Mouse (Mus musculus) embryonic facial prominence, embryonic 10.5 days (tissue): ENCODE measurements around the gene Gm42906. TPM values are rescaled to one million over a fixed set of nuclear protein-coding genes. Genes with fewer than 3 reads are reported as not detected.

Source experiments
- DNase-seq: peaks from one replicate; pipeline ENCODE4 v3.0.0-alpha.2; 2017; ENCODE audit warnings: low spot score
- H3K27ac ChIP-seq: fragments of 300-500 bp; sonication (generic); replicated peaks from 2 replicates; pipeline ENCODE4 v1.5.1; 2016; ENCODE audit warnings: mild to moderate bottlenecking
- H3K27me3 ChIP-seq: fragments of 300-500 bp; sonication (generic); replicated peaks from 2 replicates; pipeline ENCODE4 v1.6.1; 2016; ENCODE audit warnings: low read depth, mild to moderate bottlenecking; ENCODE audit not compliant: poor library complexity, severe bottlenecking
- H3K36me3 ChIP-seq: fragments of 300-500 bp; sonication (generic); replicated peaks from 2 replicates; pipeline ENCODE4 v1.6.1; 2016; ENCODE audit warnings: mild to moderate bottlenecking, moderate library complexity
- H3K4me1 ChIP-seq: fragments of 300-500 bp; sonication (generic); 2 replicates; pipeline ENCODE4 v1.6.1; 2016
- H3K4me3 ChIP-seq: fragments of 300-500 bp; sonication (generic); 2 replicates; pipeline ENCODE4 v1.5.1; 2016; ENCODE audit warnings: mild to moderate bottlenecking, moderate library complexity
- H3K9me3 ChIP-seq: fragments of 300-500 bp; sonication (generic); 2 replicates; pipeline ENCODE4 v1.6.1; 2016; ENCODE audit warnings: mild to moderate bottlenecking
- WGBS: fragments of 180-500 bp; shearing (Covaris S2); methylation state at CpG from one replicate; pipeline ENCODE4 v1.1.7; 2016; 5-methylcytosine and 5-hydroxymethylcytosine counted together
- polyA plus RNA-seq: library from polyadenylated mRNA; unstranded; fragments of >200 nt; fragmentation: Nextera tagmentation; extraction: Ambion mirVana; gene quantifications from 2 replicates; pipeline ENCODE4 v1.2.1, GENCODE M21; 2016

Gm42906 gene
- polyA plus RNA-seq, 1 experiment from 2014 or later = not detected

GRCm38 (mm10) chr5:151053190-151053589, 374.8 kb downstream of the Gm42906 start:
- Histone ChIP-seq H3K36me3 (peaks cover 15% of the 10 kb centered on the region), H3K4me3 (no peak overlapping the region), H3K27ac (peak overlapping the region; percentile 40), H3K27me3 (no peaks in the 10 kb centered on the region), H3K9me3 (peaks cover 4% of the 10 kb centered on the region; the same call in 1 of the 2 replicates), H3K4me1 (peaks cover 46% of the 10 kb centered on the region)
- DNase-seq = no peak
- WGBS = 88% methylated on average over 5 of the region's 5 CpGs

- DNase-seq = no peak
- Histone ChIP-seq H3K4me1 (peaks cover 48% of the 10 kb centered on the region), H3K9me3 (peaks cover 4% of the 10 kb centered on the region; the same call in 1 of the 2 replicates), H3K27me3 (no peaks in the 10 kb centered on the region), H3K36me3 (peaks cover 11% of the 10 kb centered on the region), H3K27ac (no peak overlapping the region), H3K4me3 (no peak overlapping the region)
- 94% methylated on average over 8 of the region's 8 CpGs for WGBS
Measured at GRCm38 (mm10) chr5:151052331-151052730, 375.6 kb downstream of the Gm42906 start.

GRCm38 (mm10) chr5:151047488-151047887, 380.5 kb downstream of the Gm42906 start:
- Histone ChIP-seq H3K27ac (no peak overlapping the region), H3K4me1 (peaks cover 8% of the 10 kb centered on the region; the same call in 1 of the 2 replicates), H3K4me3 (no peak overlapping the region), H3K36me3 (peaks cover 22% of the 10 kb centered on the region), H3K27me3 (no peaks in the 10 kb centered on the region), H3K9me3 (peaks cover 4% of the 10 kb centered on the region; the same call in 1 of the 2 replicates)
- WGBS = 83% methylated on average over 12 of the region's 12 CpGs
- DNase-seq = no peak

GRCm38 (mm10) chr5:151046917-151047316, 381.0 kb downstream of the Gm42906 start:
- Histone ChIP-seq H3K9me3 (no peaks in the 10 kb centered on the region), H3K4me1 (peaks cover 8% of the 10 kb centered on the region; the same call in 1 of the 2 replicates), H3K27ac (no peak overlapping the region), H3K4me3 (no peak overlapping the region), H3K36me3 (peaks cover 19% of the 10 kb centered on the region), H3K27me3 (no peaks in the 10 kb centered on the region)
- WGBS = 69% methylated on average over 7 of the region's 7 CpGs
- peak; percentile 54 for DNase-seq

- DNase-seq = no peak
- no peaks in the 10 kb centered on the region for H3K27me3 ChIP-seq
- H3K36me3 ChIP-seq = peaks cover 20% of the 10 kb centered on the region
- no peaks in the 10 kb centered on the region for H3K9me3 ChIP-seq
- H3K4me3 ChIP-seq = no peak overlapping the region
- no peak overlapping the region for H3K27ac ChIP-seq
- peaks cover 8% of the 10 kb centered on the region; the same call in 1 of the 2 replicates for H3K4me1 ChIP-seq
- WGBS = 95% methylated on average over 6 of the region's 6 CpGs
Measured at GRCm38 (mm10) chr5:151046131-151046530, 381.8 kb downstream of the Gm42906 start.

DNA sequence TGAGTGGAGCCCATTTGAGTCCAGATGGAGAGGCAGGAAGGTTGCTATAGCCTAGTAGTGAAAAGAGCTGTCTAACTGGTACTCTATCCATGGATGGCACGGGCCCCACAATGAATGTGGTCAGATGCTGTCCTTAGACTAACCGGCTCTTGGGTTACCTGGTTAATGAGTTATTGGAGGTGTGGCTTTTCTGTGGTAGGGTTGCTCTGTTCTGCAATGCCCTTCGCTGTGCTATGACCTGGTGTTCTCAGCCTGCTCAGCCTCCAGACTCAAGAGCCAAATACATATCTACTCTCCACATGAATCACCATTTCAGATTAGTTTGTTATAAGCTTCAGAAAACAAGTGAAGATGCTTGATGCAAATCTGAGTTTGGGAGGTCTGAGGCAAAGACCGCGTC, 385.1 kb downstream of the Gm42906 start:
- WGBS = 95% methylated on average over 5 of the region's 5 CpGs
- Histone ChIP-seq H3K27me3 (no peaks in the 10 kb centered on the region), H3K4me3 (no peak overlapping the region), H3K4me1 (peaks cover 8% of the 10 kb centered on the region; the same call in 1 of the 2 replicates), H3K27ac (no peak overlapping the region), H3K36me3 (peaks cover 22% of the 10 kb centered on the region), H3K9me3 (no peaks in the 10 kb centered on the region)
- no peak for DNase-seq

GRCm38 (mm10) chr5:151037871-151038270, 390.1 kb downstream of the Gm42906 start:
- no peak for DNase-seq
- 86% methylated on average over 7 of the region's 7 CpGs for WGBS
- Histone ChIP-seq H3K4me1 (peaks cover 5% of the 10 kb centered on the region), H3K27ac (no peak overlapping the region), H3K36me3 (peaks cover 10% of the 10 kb centered on the region; the same call in 1 of the 2 replicates), H3K27me3 (no peaks in the 10 kb centered on the region), H3K9me3 (no peaks in the 10 kb centered on the region), H3K4me3 (no peak overlapping the region)

- 75% methylated on average over 9 of the region's 9 CpGs for WGBS
- 0 out of 2 replicates have a peak, but pooled peaks cover 4% of the 10 kb centered on the region for H3K36me3 ChIP-seq
- no peaks in the 10 kb centered on the region for H3K9me3 ChIP-seq
- no peak overlapping the region; the same call in 1 of the 2 replicates for H3K27ac ChIP-seq
- peaks cover 7% of the 10 kb centered on the region for H3K4me1 ChIP-seq
- no peaks in the 10 kb centered on the region for H3K27me3 ChIP-seq
- no peak for DNase-seq
- no peak overlapping the region for H3K4me3 ChIP-seq
Measured at GRCm38 (mm10) chr5:151034715-151035512, 393.0 kb downstream of the Gm42906 start.

GRCm38 (mm10) chr5:151028906-151029305, 399.1 kb downstream of the Gm42906 start:
- Histone ChIP-seq H3K27me3 (no peaks in the 10 kb centered on the region), H3K27ac (no peak overlapping the region), H3K4me3 (no peak overlapping the region), H3K36me3 (no peaks in the 10 kb centered on the region), H3K4me1 (peaks cover 14% of the 10 kb centered on the region), H3K9me3 (no peaks in the 10 kb centered on the region)
- DNase-seq = no peak
- 77% methylated on average over 6 of the region's 6 CpGs for WGBS

DNA sequence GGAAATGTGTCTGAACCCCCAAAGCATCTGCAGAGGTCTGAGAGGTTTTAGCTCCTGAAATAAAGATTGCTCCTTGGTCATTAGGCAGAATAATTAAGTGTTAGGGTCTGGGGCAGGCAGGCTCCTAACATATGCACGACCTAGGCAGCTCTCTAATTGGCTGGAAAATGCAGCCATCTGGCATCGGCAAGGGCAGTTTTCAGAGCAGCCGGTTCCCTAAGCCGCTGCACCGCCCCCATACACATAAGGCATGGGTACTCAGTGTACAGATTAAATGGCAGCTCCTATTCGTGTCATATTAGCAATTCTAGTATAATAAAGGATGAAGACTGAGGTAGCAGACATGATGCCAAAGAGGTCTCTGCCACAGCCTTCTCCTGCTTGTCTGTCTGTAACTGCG, 400.8 kb downstream of the Gm42906 start:
- H3K4me3 ChIP-seq = no peak overlapping the region
- peaks cover 25% of the 10 kb centered on the region for H3K4me1 ChIP-seq
- no peaks in the 10 kb centered on the region for H3K27me3 ChIP-seq
- peak; percentile 45 for DNase-seq
- no peaks in the 10 kb centered on the region for H3K9me3 ChIP-seq
- no peaks in the 10 kb centered on the region for H3K36me3 ChIP-seq
- WGBS = 45% methylated on average over 7 of the region's 7 CpGs
- no peak overlapping the region for H3K27ac ChIP-seq

- WGBS = 89% methylated on average over 4 of the region's 4 CpGs
- H3K27ac ChIP-seq = no peak overlapping the region
- no peak for DNase-seq
Measured at GRCm38 (mm10) chr5:151026069-151026468, 401.9 kb downstream of the Gm42906 start.

GRCm38 (mm10) chr5:151024483-151024882, 403.5 kb downstream of the Gm42906 start:
- no peak for DNase-seq
- 71% methylated on average over 2 of the region's 2 CpGs for WGBS
- Histone ChIP-seq H3K27me3 (no peaks in the 10 kb centered on the region), H3K4me3 (no peak overlapping the region), H3K27ac (no peak overlapping the region), H3K4me1 (peaks cover 31% of the 10 kb centered on the region), H3K9me3 (no peaks in the 10 kb centered on the region), H3K36me3 (no peaks in the 10 kb centered on the region)

More at GRCm38 (mm10) chr5:151026069-151026468, 401.9 kb downstream of the Gm42906 start:
- Histone ChIP-seq H3K4me3 (no peak overlapping the region), H3K9me3 (no peaks in the 10 kb centered on the region), H3K4me1 (peaks cover 23% of the 10 kb centered on the region), H3K36me3 (no peaks in the 10 kb centered on the region), H3K27me3 (no peaks in the 10 kb centered on the region)

DNA sequence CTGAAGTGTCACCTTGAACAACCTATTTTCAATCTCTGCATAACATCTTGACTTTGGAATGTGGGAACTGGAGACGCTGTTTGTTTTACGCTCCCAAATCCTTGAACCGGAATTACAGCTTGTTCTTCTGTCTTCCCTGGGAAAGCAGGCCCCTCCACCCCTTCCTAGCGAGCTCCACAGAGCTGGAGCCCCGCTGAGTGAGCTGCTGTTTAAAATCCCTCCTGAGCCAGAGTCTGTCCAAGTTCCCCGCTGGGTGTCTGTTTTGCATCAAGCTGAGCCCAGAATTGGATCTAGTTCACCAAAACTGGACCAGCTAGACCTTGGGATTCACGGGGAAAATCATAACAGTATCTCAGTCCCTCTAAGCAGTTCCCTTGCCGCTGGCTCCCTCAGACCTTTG, 404.5 kb downstream of the Gm42906 start:
- Histone ChIP-seq H3K27ac (peak overlapping the region; percentile 60), H3K4me1 (peaks cover 34% of the 10 kb centered on the region), H3K27me3 (no peaks in the 10 kb centered on the region), H3K4me3 (peak overlapping the region; percentile 32; the same call in 1 of the 2 replicates), H3K36me3 (no peaks in the 10 kb centered on the region), H3K9me3 (no peaks in the 10 kb centered on the region)
- WGBS = 6% methylated on average over 8 of the region's 8 CpGs
- DNase-seq = peak; percentile 58
